Mouse (Mus musculus) liver, embryonic 14.5 days (tissue): ENCODE results near the gene Usp46.

ENCODE experiments used
- CTCF ChIP-seq: IDR thresholded peaks from 2 replicates; pipeline ENCODE4 v1.5.1; 2016; ENCODE audit warnings: antibody characterized with exemption, low read depth, control low read depth
- EP300 ChIP-seq: IDR thresholded peaks from 2 replicates; pipeline ENCODE4 v1.6.1; 2016; ENCODE audit warnings: antibody characterized with exemption, low read depth

DNA sequence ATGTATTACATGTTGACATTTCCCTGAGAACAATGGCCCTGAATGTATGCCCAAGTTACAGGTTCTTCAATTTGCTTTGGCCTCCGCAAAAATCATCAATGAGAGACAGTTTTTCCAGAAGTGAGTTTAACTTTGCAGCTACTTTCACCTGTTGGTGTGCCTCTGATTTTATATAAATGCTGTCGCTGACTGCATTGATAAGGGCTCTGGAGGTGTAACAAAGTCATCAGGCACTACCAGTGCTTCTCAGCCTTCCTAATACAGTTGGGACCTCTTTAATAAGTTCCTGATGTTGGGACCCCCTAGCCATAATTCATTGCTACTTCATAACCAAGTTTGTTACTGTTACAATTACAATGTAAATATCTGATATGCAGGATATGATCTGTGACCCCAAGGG is 27.4 kb upstream of the Usp46 start:
- no peak for TF ChIP-seq CTCF
- TF ChIP-seq EP300, result no peak
